Mouse (Mus musculus): ENCODE measurements around the gene Zfp94.
A peak's percentile ranks its signal among the peaks of the same experiment; 100 is the strongest.

DNA sequence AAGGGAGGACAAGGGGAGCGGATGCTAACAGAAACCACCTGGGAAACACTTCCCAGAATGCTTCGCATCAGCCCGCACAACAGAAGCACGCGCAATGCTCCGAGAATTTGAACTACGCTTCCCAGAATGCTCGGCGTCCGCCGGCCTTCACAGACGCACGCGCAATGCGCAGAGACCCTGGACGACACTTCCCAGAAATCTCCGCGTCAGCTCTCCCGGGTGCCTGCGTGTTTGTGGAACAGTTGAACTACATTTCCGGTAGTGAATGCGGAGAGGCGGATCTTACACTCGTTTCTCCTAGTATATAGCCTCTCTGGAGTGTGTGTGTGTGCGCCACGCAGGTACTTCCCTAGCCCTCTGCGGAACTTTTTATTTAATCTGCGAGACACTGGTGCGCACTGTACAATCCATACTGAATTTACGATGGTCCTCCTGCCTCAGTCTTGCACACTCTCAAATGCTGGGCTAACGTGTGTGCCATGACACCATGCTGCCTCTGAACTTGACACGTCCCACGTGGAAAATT, at the start of gene Zfp94:
- no peak for TF ChIP-seq CTCF (IDR thresholded peaks at IDR 0.05; ENCODE audit: borderline replicate concordance, insufficient read depth, low read length)
- peak; percentile 78 for TF ChIP-seq POLR2A (IDR thresholded peaks at IDR 0.05; ENCODE audit: low read depth, low read length)

Measured in embryonic fibroblast, embryonic 13.5 days (primary cell).